Mouse (Mus musculus) forebrain, embryonic 14.5 days (tissue): ENCODE measurements around the gene Sun3. TPM values are rescaled to one million over a fixed set of nuclear protein-coding genes. Genes with fewer than 3 reads are reported as not detected.

Source experiments
- ATAC-seq: fragments of 200-750 bp; cut with Nextera tagmentation; 2 replicates; pipeline ENCODE4 v1.8.0; 2017; ENCODE audit warnings: mild to moderate bottlenecking, moderate library complexity
- DNase-seq: peaks from one replicate; pipeline ENCODE4 v3.0.0-alpha.2; 2015; ENCODE audit warnings: low spot score
- H3K27ac ChIP-seq: fragments of 300-500 bp; sonication (generic); 2 replicates; pipeline ENCODE4 v1.5.1; 2014; ENCODE audit warnings: low read depth, mild to moderate bottlenecking, control low read depth, low read length, moderate library complexity
- H3K27me3 ChIP-seq: fragments of 300-500 bp; sonication (generic); replicated peaks from 2 replicates; pipeline ENCODE4 v1.6.1; 2014; ENCODE audit warnings: low read length, control low read depth, mixed read lengths; ENCODE audit not compliant: control insufficient read depth, insufficient read depth
- H3K36me3 ChIP-seq: fragments of 300-500 bp; sonication (generic); 2 replicates; pipeline ENCODE4 v1.6.1; 2014; ENCODE audit warnings: low read length, control low read depth; ENCODE audit not compliant: control insufficient read depth, insufficient read depth
- H3K4me1 ChIP-seq: fragments of 300-500 bp; sonication (generic); 2 replicates; pipeline ENCODE4 v1.6.1; 2014; ENCODE audit warnings: antibody characterized with exemption, low read length, control low read depth; ENCODE audit not compliant: control insufficient read depth, insufficient read depth
- H3K4me2 ChIP-seq: fragments of 300-500 bp; sonication (generic); 2 replicates; pipeline ENCODE4 v1.6.1; 2014; ENCODE audit warnings: mild to moderate bottlenecking, control low read depth, low read length
- H3K4me3 ChIP-seq: fragments of 300-500 bp; sonication (generic); 2 replicates; pipeline ENCODE4 v1.5.1; 2014; ENCODE audit warnings: low read depth, low read length, control low read depth
- H3K9ac ChIP-seq: fragments of 300-500 bp; sonication (generic); 2 replicates; pipeline ENCODE4 v1.6.1; 2014; ENCODE audit warnings: mild to moderate bottlenecking, low read length, control low read depth, moderate library complexity
- H3K9me3 ChIP-seq: fragments of 300-500 bp; sonication (generic); replicated peaks from 2 replicates; pipeline ENCODE4 v1.6.1; 2016; ENCODE audit warnings: low read length, control low read depth, mixed read lengths; ENCODE audit not compliant: control insufficient read depth
- WGBS: fragments of 180-500 bp; shearing (Covaris S2); extraction: QIAGEN DNeasy Blood & Tissue Kit; methylation state at CpG from one replicate; pipeline ENCODE4 v1.1.7; 2014; 5-methylcytosine and 5-hydroxymethylcytosine counted together
- polyA plus RNA-seq: library from polyadenylated mRNA; unstranded; fragments of >200 nt; fragmentation: Nextera tagmentation; extraction: Ambion mirVana; gene quantifications from 2 replicates; pipeline ENCODE4 v1.2.1, GENCODE M21; 2014

Gene Sun3
- 0.19 TPM in 2 replicates for polyA plus RNA-seq

- H3K36me3 ChIP-seq: no peaks in the 10 kb centered on the region
- H3K27ac ChIP-seq: no peak within 1 kb of the TSS
- DNase-seq: no peak
- peak within 1 kb of the TSS; percentile 23; the same call in 1 of the 2 replicates for H3K9ac ChIP-seq
- H3K9me3 ChIP-seq: no peaks in the 10 kb centered on the region
- peaks cover 6% of the 10 kb centered on the region; the same call in 1 of the 2 replicates for H3K27me3 ChIP-seq
- no peaks in the 10 kb centered on the region; the same call in 1 of the 2 replicates for H3K4me1 ChIP-seq
- H3K4me2 ChIP-seq: peak within 1 kb of the TSS; percentile 77
- peak within 1 kb of the TSS; percentile 36 for H3K4me3 ChIP-seq
- ATAC-seq: peak; percentile 69
- 2% methylated on average over 18 of the region's 18 CpGs for WGBS
Measured at GRCm38 (mm10) chr11:9048703-9049060, at the start of gene Sun3. Gene Sun3 (minus strand): TSS chr11:9048991.

GRCm38 (mm10) chr11:9076444-9076843 is 27.7 kb upstream of the Sun3 start:
- Histone ChIP-seq H3K27ac (no peak overlapping the region), H3K4me3 (no peak overlapping the region), H3K9ac (no peak overlapping the region), H3K36me3 (no peaks in the 10 kb centered on the region), H3K9me3 (no peaks in the 10 kb centered on the region), H3K4me1 (no peaks in the 10 kb centered on the region), H3K4me2 (no peak overlapping the region), H3K27me3 (no peaks in the 10 kb centered on the region)
- DNase-seq (no peak), ATAC-seq (no peak)
- 92% methylated on average over 3 of the region's 3 CpGs for WGBS

GRCm38 (mm10) chr11:9060484-9060883 is 11.7 kb upstream of the Sun3 start:
- DNase-seq (peak; percentile 3), ATAC-seq (no peak)
- 70% methylated on average over 5 of the region's 5 CpGs for WGBS

GRCm38 (mm10) chr11:9060029-9060428 is 11.2 kb upstream of the Sun3 start:
- Histone ChIP-seq H3K36me3 (no peaks in the 10 kb centered on the region), H3K27me3 (no peaks in the 10 kb centered on the region), H3K4me1 (no peaks in the 10 kb centered on the region), H3K9me3 (no peaks in the 10 kb centered on the region), H3K4me3 (no peak overlapping the region), H3K27ac (no peak overlapping the region), H3K9ac (no peak overlapping the region), H3K4me2 (no peak overlapping the region)
- no peak for ATAC-seq
- DNase-seq: no peak
- WGBS: 81% methylated on average over 1 of the region's 1 CpGs

More at GRCm38 (mm10) chr11:9060484-9060883, 11.7 kb upstream of the Sun3 start:
- no peaks in the 10 kb centered on the region for H3K27me3 ChIP-seq
- no peaks in the 10 kb centered on the region for H3K9me3 ChIP-seq
- no peaks in the 10 kb centered on the region for H3K36me3 ChIP-seq
- no peak overlapping the region for H3K9ac ChIP-seq
- no peak overlapping the region for H3K27ac ChIP-seq
- H3K4me3 ChIP-seq: no peak overlapping the region
- no peaks in the 10 kb centered on the region for H3K4me1 ChIP-seq
- H3K4me2 ChIP-seq: no peak overlapping the region

GRCm38 (mm10) chr11:9057711-9058110 is 8.9 kb upstream of the Sun3 start:
- Histone ChIP-seq H3K4me1 (no peaks in the 10 kb centered on the region), H3K27me3 (no peaks in the 10 kb centered on the region), H3K27ac (no peak overlapping the region), H3K9ac (no peak overlapping the region), H3K4me3 (no peak overlapping the region), H3K9me3 (no peaks in the 10 kb centered on the region), H3K4me2 (no peak overlapping the region), H3K36me3 (no peaks in the 10 kb centered on the region)
- no peak for DNase-seq
- WGBS: 92% methylated on average over 4 of the region's 4 CpGs
- no peak for ATAC-seq

GRCm38 (mm10) chr11:9056937-9057336 is 8.1 kb upstream of the Sun3 start:
- Histone ChIP-seq H3K9ac (no peak overlapping the region), H3K27ac (no peak overlapping the region), H3K36me3 (no peaks in the 10 kb centered on the region), H3K9me3 (no peaks in the 10 kb centered on the region), H3K4me2 (no peak overlapping the region), H3K27me3 (no peaks in the 10 kb centered on the region), H3K4me3 (no peak overlapping the region), H3K4me1 (no peaks in the 10 kb centered on the region)
- ATAC-seq (no peak), DNase-seq (no peak)
- 82% methylated on average over 2 of the region's 2 CpGs for WGBS

- Histone ChIP-seq H3K4me1 (no peaks in the 10 kb centered on the region; the same call in 1 of the 2 replicates), H3K36me3 (no peaks in the 10 kb centered on the region), H3K4me2 (no peak overlapping the region), H3K9me3 (no peaks in the 10 kb centered on the region), H3K9ac (no peak overlapping the region), H3K27me3 (peaks cover 6% of the 10 kb centered on the region; the same call in 1 of the 2 replicates), H3K4me3 (no peak overlapping the region), H3K27ac (no peak overlapping the region)
- WGBS: 79% methylated on average over 2 of the region's 2 CpGs
- ATAC-seq (no peak), DNase-seq (no peak)
Measured at GRCm38 (mm10) chr11:9051895-9052294, 3.1 kb upstream of the Sun3 start.

GRCm38 (mm10) chr11:9050241-9050640 is 1.4 kb upstream of the Sun3 start:
- Histone ChIP-seq H3K27ac (no peak overlapping the region), H3K9ac (no peak overlapping the region), H3K9me3 (no peaks in the 10 kb centered on the region), H3K4me1 (no peaks in the 10 kb centered on the region; the same call in 1 of the 2 replicates), H3K4me2 (no peak overlapping the region), H3K4me3 (no peak overlapping the region), H3K27me3 (peaks cover 6% of the 10 kb centered on the region; the same call in 1 of the 2 replicates), H3K36me3 (no peaks in the 10 kb centered on the region)
- WGBS: 71% methylated on average over 4 of the region's 4 CpGs
- ATAC-seq (no peak), DNase-seq (no peak)

GRCm38 (mm10) chr11:9048011-9048702 is 634 bp downstream of the Sun3 start, which contains the start of gene Gm11992:
Gene Gm11992 (plus strand): TSS chr11:9048594.
- 3% methylated on average over 21 of the region's 21 CpGs for WGBS
- Histone ChIP-seq H3K9ac (peak within 1 kb of the TSS; percentile 23; the same call in 1 of the 2 replicates), H3K4me3 (peak within 1 kb of the TSS; percentile 36), H3K4me1 (no peaks in the 10 kb centered on the region; the same call in 1 of the 2 replicates), H3K27ac (no peak within 1 kb of the TSS), H3K4me2 (peak within 1 kb of the TSS; percentile 77), H3K9me3 (no peaks in the 10 kb centered on the region), H3K27me3 (peaks cover 6% of the 10 kb centered on the region; the same call in 1 of the 2 replicates), H3K36me3 (no peaks in the 10 kb centered on the region)
- peak; percentile 94 for DNase-seq
- ATAC-seq: peak; percentile 100
